13 mouse cellular contexts compared by ENCODE assay signal in the genomic region with DNA sequence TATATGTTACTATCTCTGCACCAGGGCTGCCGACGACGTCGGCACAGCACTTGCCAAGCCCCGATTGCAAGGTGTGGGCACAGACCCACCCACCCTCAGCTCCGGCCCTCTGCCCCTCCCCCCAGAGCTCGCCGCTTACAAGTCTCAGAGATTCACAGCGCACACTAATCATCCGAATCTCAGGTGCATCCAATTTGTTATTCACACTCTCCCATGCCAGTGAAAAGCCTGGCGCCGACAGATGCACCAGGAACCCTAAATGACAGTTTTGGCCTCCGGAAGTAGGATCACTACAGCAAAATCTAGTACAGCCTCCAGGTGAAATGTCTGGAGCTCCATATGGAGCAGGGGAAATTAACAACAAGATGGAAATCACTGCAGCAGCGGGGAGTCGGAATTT.
DNase-seq lines count a peak whose midpoint lies in the region; ATAC-seq and TF ChIP-seq lines count a peak whose summit lies in the region.
"Had no signal": no experiment of that assay in that cellular context is flagged by ENCODE, and none has a peak within 500 bp of the region (broad histone marks: within the 10 kb centered on the region; RNA-seq: fewer than 3 reads in every experiment).

No protein-coding gene starts in this region.

- H3K4me3 ChIP-seq in kidney, postnatal 0 days (replicated peaks; ENCODE audit: low read depth, low read length), result no peak overlapping the region
- H3K4me3 ChIP-seq in hindbrain, embryonic 16.5 days (ENCODE audit: low read length), result peak overlapping the region; percentile 12; the same call in 1 of the 2 replicates
- no peak overlapping the region for H3K4me3 ChIP-seq in intestine, postnatal 0 days (ENCODE audit: low read depth, low read length)
- H3K4me3 ChIP-seq: embryonic facial prominence, embryonic 15.5 days; heart, embryonic 15.5 days; liver, embryonic 15.5 days had no signal

- 34% methylated on average over 15 of the region's 15 CpGs for WGBS in kidney, postnatal 0 days
- 31% methylated on average over 15 of the region's 15 CpGs for WGBS in hindbrain, embryonic 16.5 days
- 69% methylated on average over 15 of the region's 15 CpGs for WGBS in intestine, postnatal 0 days

- DNase-seq in kidney, postnatal 0 days (ENCODE audit: low spot score), result no peak
- no peak for DNase-seq in kidney, adult 8-10 months
- peak; percentile 15 to 26 for DNase-seq in cerebellum, adult 18-20 months
- peak; percentile 22 for DNase-seq in cerebellum, adult 9-11 months
- DNase-seq in adrenal gland, postnatal 36 days, result no peak
- DNase-seq: lung, postnatal 14 days; thymus, postnatal 14 days had no signal

- no peaks in the 10 kb centered on the region for H3K27me3 ChIP-seq in kidney, postnatal 0 days (ENCODE audit: insufficient read depth, low read length)
- H3K27me3 ChIP-seq in hindbrain, embryonic 16.5 days (replicated peaks; ENCODE audit: control insufficient read depth, insufficient read depth, low read length), result no peaks in the 10 kb centered on the region
- H3K27me3 ChIP-seq in intestine, postnatal 0 days (replicated peaks; ENCODE audit: control insufficient read depth, insufficient read depth, low read length), result no peaks in the 10 kb centered on the region
- H3K27me3 ChIP-seq: embryonic facial prominence, embryonic 15.5 days; heart, embryonic 15.5 days; liver, embryonic 15.5 days had no signal

- H3K27ac ChIP-seq in kidney, postnatal 0 days, result no peak overlapping the region
- H3K27ac ChIP-seq in hindbrain, embryonic 16.5 days (ENCODE audit: low read depth, low read length), result peak overlapping the region; percentile 54; the same call in 1 of the 2 replicates
- no peak overlapping the region for H3K27ac ChIP-seq in intestine, postnatal 0 days (ENCODE audit: low read depth, low read length)
- H3K27ac ChIP-seq: embryonic facial prominence, embryonic 15.5 days; heart, embryonic 15.5 days; liver, embryonic 15.5 days had no signal

- no peaks in the 10 kb centered on the region for H3K36me3 ChIP-seq in kidney, postnatal 0 days (ENCODE audit: insufficient read depth, low read length)
- no peaks in the 10 kb centered on the region for H3K36me3 ChIP-seq in hindbrain, embryonic 16.5 days (ENCODE audit: control insufficient read depth, insufficient read depth, low read length)
- H3K36me3 ChIP-seq in intestine, postnatal 0 days (ENCODE audit: control insufficient read depth, insufficient read depth), result no peaks in the 10 kb centered on the region
- H3K36me3 ChIP-seq: liver, embryonic 15.5 days had no signal

- 0 out of 2 replicates have a peak, but pooled peaks cover 5% of the 10 kb centered on the region for H3K4me1 ChIP-seq in kidney, postnatal 0 days (replicated peaks; ENCODE audit: insufficient read depth, low read length)
- peaks cover 4% of the 10 kb centered on the region; the same call in 1 of the 2 replicates for H3K4me1 ChIP-seq in hindbrain, embryonic 16.5 days (ENCODE audit: control insufficient read depth, insufficient read depth, low read depth, low read length)
- H3K4me1 ChIP-seq in intestine, postnatal 0 days (replicated peaks; ENCODE audit: control insufficient read depth, insufficient read depth, low read length), result no peaks in the 10 kb centered on the region
- H3K4me1 ChIP-seq: embryonic facial prominence, embryonic 15.5 days; liver, embryonic 15.5 days had no signal

- ATAC-seq in kidney, postnatal 0 days (replicated peaks; ENCODE audit: low FRiP score, low read depth), result no peak
- 0 out of 2 replicates have a peak, but pooled peaks have one; percentile 54 for ATAC-seq in hindbrain, embryonic 16.5 days
- ATAC-seq in intestine, postnatal 0 days, result no peak
- ATAC-seq: activated CD4-positive, CD25-positive, alpha-beta regulatory T cell, adult 4 months had no signal

- H3K9me3 ChIP-seq in kidney, postnatal 0 days (replicated peaks; ENCODE audit: low read length), result no peaks in the 10 kb centered on the region
- H3K9me3 ChIP-seq in hindbrain, embryonic 16.5 days (ENCODE audit: control insufficient read depth, low read length), result no peaks in the 10 kb centered on the region
- no peaks in the 10 kb centered on the region for H3K9me3 ChIP-seq in intestine, postnatal 0 days (ENCODE audit: control insufficient read depth)
- H3K9me3 ChIP-seq: embryonic facial prominence, embryonic 15.5 days; heart, embryonic 15.5 days; liver, embryonic 15.5 days had no signal

- TF ChIP-seq CTCF in kidney, postnatal 0 days (IDR thresholded peaks at IDR 0.05; ENCODE audit: low read depth), result no peak
- no peak for TF ChIP-seq CTCF in intestine, postnatal 0 days (IDR thresholded peaks at IDR 0.05; ENCODE audit: low read depth)

- peak overlapping the region; percentile 36 for H3K4me2 ChIP-seq in kidney, postnatal 0 days (ENCODE audit: low read length)
- H3K4me2 ChIP-seq in hindbrain, embryonic 16.5 days (ENCODE audit: low read length), result peak overlapping the region; percentile 39
- no peak overlapping the region for H3K4me2 ChIP-seq in intestine, postnatal 0 days (replicated peaks; ENCODE audit: low read depth)
- H3K4me2 ChIP-seq: embryonic facial prominence, embryonic 15.5 days; heart, embryonic 15.5 days; liver, embryonic 15.5 days had no signal

- H3K9ac ChIP-seq in kidney, postnatal 0 days (ENCODE audit: low read depth, low read length), result no peak overlapping the region
- no peak overlapping the region for H3K9ac ChIP-seq in hindbrain, embryonic 16.5 days (ENCODE audit: low read depth, low read length)
- H3K9ac ChIP-seq in intestine, postnatal 0 days (ENCODE audit: low read depth, low read length), result no peak overlapping the region
- H3K9ac ChIP-seq: embryonic facial prominence, embryonic 15.5 days; heart, embryonic 15.5 days; liver, embryonic 15.5 days had no signal

Comparison
In these comparisons a context has a peak if more than half of its experiments do, and no peak if none do; other contexts are left out.
1. DNase-seq: peak in cerebellum, adult 18-20 months (2 of 2) and cerebellum, adult 9-11 months (single experiment); none in kidney, postnatal 0 days (single experiment), kidney, adult 8-10 months (0 of 2) and adrenal gland, postnatal 36 days (0 of 2).